Mouse (Mus musculus): ENCODE measurements at regions not wholly inside any gene's neighbourhood (a gene's known extent, or its start where the extent isn't known, plus 50 kb on each side); places are given as distances from the start of the nearest gene placed in this dataset.

DNA sequence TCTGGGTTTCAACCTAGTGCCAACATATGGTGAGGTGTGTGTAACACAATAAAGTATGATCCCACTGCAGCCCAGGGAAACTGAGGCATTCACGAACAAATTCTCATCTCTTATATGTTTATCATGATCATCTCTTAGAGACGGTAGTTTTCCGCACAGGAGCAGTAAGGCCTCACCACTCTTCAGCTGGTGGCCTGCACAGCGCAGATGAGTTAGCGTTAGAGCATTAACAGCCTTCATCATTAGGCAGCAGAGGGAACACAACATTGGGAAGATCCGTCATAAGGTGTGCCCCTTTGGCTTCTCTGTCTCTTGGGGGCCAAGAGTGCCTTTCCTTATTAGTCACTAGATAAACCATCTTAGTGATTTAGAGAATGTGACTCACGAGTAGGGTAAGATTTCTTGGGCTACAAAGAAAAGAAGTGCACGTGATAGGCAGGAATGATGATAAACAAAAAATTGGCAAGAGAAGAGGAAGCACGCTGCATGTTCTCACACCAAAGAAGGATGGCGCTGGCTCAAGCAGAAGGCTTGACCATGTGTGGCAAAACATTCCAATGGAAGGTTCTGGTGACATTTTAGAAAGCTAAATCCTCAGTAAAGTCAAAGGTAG lies 81.1 kb upstream of the Emb start:
- H3K9ac ChIP-seq (replicated peaks) = no peak overlapping the region
- no peaks in the 10 kb centered on the region for H3K9me3 ChIP-seq (ENCODE audit: low read length)
- H3K27me3 ChIP-seq (ENCODE audit: insufficient read depth, low read length) = no peaks in the 10 kb centered on the region
- H3K36me3 ChIP-seq (replicated peaks; ENCODE audit: insufficient read depth, low read length) = no peaks in the 10 kb centered on the region
- ATAC-seq (no peak), DNase-seq (no peak)
- no peak overlapping the region for H3K4me2 ChIP-seq (ENCODE audit: low read depth, low read length)
- no peak for TF ChIP-seq CTCF (IDR thresholded peaks at IDR 0.05; ENCODE audit: low read depth)
- TF ChIP-seq EP300 (IDR thresholded peaks at IDR 0.05; ENCODE audit: low read depth) = no peak
- 65% methylated on average over 10 of the region's 10 CpGs for WGBS (ENCODE audit: insufficient replicate concordance)
- no peaks in the 10 kb centered on the region for H3K4me1 ChIP-seq (ENCODE audit: insufficient read depth)
- no peak overlapping the region for H3K27ac ChIP-seq (ENCODE audit: low read depth)
- H3K4me3 ChIP-seq (ENCODE audit: low read depth, low read length) = no peak overlapping the region

DNA sequence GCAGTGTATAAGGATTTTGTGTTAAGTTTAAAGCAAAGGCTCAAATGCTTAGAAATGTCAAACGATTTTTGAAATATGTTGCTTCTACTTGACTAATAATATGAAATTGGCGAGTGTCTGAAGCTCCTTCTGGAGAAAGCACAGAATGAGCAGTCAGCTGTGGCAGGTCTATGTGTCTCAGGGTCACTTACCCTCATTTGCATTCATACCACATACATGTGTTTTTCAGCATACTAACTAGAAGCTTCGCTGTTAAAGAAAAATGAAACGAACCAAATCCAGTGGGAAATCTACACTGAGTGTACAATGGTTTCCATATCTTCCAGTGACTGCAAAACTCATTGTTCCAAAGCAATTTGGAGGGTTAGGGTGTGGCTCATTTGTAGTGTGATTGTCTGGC lies 88.7 kb upstream of the Emb start:
- no peaks in the 10 kb centered on the region for H3K4me1 ChIP-seq (ENCODE audit: insufficient read depth)
- H3K9me3 ChIP-seq (ENCODE audit: low read length) = no peaks in the 10 kb centered on the region
- H3K36me3 ChIP-seq (replicated peaks; ENCODE audit: insufficient read depth, low read length) = no peaks in the 10 kb centered on the region
- DNase-seq = no peak
- ATAC-seq = no peak
- no peak overlapping the region for H3K27ac ChIP-seq (ENCODE audit: low read depth)
- H3K9ac ChIP-seq (replicated peaks) = no peak overlapping the region
- WGBS (ENCODE audit: insufficient replicate concordance) = 74% methylated on average over 4 of the region's 4 CpGs
- no peak for TF ChIP-seq EP300 (IDR thresholded peaks at IDR 0.05; ENCODE audit: low read depth)
- no peak for TF ChIP-seq CTCF (IDR thresholded peaks at IDR 0.05; ENCODE audit: low read depth)
- no peak overlapping the region for H3K4me2 ChIP-seq (ENCODE audit: low read depth, low read length)
- H3K4me3 ChIP-seq (ENCODE audit: low read depth, low read length) = no peak overlapping the region
- no peaks in the 10 kb centered on the region for H3K27me3 ChIP-seq (ENCODE audit: insufficient read depth, low read length)

DNA sequence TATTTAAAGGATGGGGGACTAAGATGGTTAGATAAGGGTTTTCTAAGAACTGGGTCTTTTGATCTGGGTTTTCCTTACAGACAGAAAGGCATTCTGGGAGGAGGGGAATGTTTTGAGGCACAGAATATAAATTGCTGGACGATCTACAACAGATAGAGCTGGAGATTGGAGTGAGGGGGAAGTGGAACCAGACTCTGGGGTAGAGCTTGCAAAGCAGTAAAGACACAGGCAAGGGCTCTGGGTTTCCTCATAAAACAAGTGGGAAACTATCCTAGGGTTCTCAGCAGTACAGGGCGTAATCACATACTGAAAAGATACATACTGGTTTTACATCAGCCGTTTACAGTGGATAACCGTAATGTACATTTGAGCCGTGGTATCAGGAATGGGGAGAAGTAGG lies 89.5 kb upstream of the Parp8 start:
- Histone ChIP-seq H3K4me2 (ENCODE audit: low read depth, low read length) (no peak overlapping the region), H3K27ac (ENCODE audit: low read depth) (no peak overlapping the region), H3K4me1 (ENCODE audit: insufficient read depth) (no peaks in the 10 kb centered on the region), H3K36me3 (replicated peaks; ENCODE audit: insufficient read depth, low read length) (no peaks in the 10 kb centered on the region), H3K27me3 (ENCODE audit: insufficient read depth, low read length) (no peaks in the 10 kb centered on the region), H3K9me3 (ENCODE audit: low read length) (no peaks in the 10 kb centered on the region), H3K9ac (replicated peaks) (no peak overlapping the region), H3K4me3 (ENCODE audit: low read depth, low read length) (no peak overlapping the region)
- whole genome bisulfite sequencing (ENCODE audit: insufficient replicate concordance) = 79% methylated on average over 5 of the region's 5 CpGs
- no peak for DNase-seq
- ATAC-seq = no peak
- no peak for TF ChIP-seq EP300 (IDR thresholded peaks at IDR 0.05; ENCODE audit: low read depth)
- no peak for TF ChIP-seq CTCF (IDR thresholded peaks at IDR 0.05; ENCODE audit: low read depth)

DNA sequence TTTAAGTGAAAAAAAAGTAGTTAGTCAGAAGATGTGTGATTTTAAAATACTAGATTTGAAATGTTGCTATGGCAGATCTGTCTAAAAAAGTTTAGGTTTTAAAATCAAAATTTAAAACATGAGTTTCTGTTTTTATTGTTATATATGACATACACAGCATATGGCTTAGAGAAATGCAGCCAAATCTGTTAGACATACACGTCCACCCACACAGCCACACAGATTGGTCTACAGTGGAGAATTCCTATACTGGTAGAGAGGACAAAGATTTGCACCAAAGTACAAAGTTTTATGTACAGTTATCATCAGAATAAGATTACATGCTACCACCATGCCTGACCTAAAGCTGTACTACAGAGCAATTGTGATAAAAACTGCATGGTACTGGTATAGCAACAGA lies 87.1 kb upstream of the Parp8 start:
- no peak for ATAC-seq
- WGBS (ENCODE audit: insufficient replicate concordance) = 68% methylated on average over 1 of the region's 1 CpGs

DNA sequence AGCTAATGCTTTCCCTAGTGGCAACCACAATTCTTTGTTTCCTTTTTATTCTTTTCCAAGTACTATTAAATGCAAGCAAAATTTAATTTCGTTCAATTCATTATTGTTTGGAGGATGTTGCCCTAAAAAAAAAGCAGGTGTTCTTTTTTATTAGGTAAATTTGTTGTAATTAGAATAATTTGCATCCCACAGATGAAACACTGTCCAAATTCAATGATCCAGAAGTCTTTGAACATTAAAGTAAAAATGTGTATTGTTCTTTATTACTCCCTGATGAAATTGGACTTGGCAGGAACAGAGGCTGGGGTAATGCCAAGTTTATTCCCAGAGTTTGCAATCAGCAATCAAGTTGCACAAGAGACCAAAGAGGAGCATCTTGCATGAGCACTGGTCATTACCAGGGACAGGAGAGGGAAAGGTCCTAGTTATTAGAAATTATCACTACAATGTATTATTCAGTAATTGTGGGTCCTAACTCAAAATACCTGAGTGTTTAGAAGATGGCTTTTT lies 79.9 kb upstream of the Parp8 start:
- H3K9ac ChIP-seq (replicated peaks) = no peak overlapping the region
- no peak overlapping the region for H3K27ac ChIP-seq (ENCODE audit: low read depth)
- ATAC-seq (no peak), DNase-seq (no peak)
- no peak overlapping the region for H3K4me2 ChIP-seq (ENCODE audit: low read depth, low read length)
- H3K9me3 ChIP-seq (ENCODE audit: low read length) = no peaks in the 10 kb centered on the region
- no peaks in the 10 kb centered on the region for H3K4me1 ChIP-seq (ENCODE audit: insufficient read depth)
- H3K27me3 ChIP-seq (ENCODE audit: insufficient read depth, low read length) = no peaks in the 10 kb centered on the region
- no peak overlapping the region for H3K4me3 ChIP-seq (ENCODE audit: low read depth, low read length)
- WGBS (ENCODE audit: insufficient replicate concordance) = 56% methylated on average over 1 of the region's 1 CpGs
- H3K36me3 ChIP-seq (replicated peaks; ENCODE audit: insufficient read depth, low read length) = no peaks in the 10 kb centered on the region
- TF ChIP-seq EP300 (IDR thresholded peaks at IDR 0.05; ENCODE audit: low read depth) (no peak), CTCF (IDR thresholded peaks at IDR 0.05; ENCODE audit: low read depth) (no peak)

More for the DNA sequence above, 87.1 kb upstream of the Parp8 start:
- DNase-seq = no peak
- Histone ChIP-seq H3K27me3 (ENCODE audit: insufficient read depth, low read length) (no peaks in the 10 kb centered on the region), H3K36me3 (replicated peaks; ENCODE audit: insufficient read depth, low read length) (no peaks in the 10 kb centered on the region), H3K9ac (replicated peaks) (no peak overlapping the region), H3K4me3 (ENCODE audit: low read depth, low read length) (no peak overlapping the region), H3K9me3 (ENCODE audit: low read length) (no peaks in the 10 kb centered on the region), H3K4me2 (ENCODE audit: low read depth, low read length) (no peak overlapping the region), H3K27ac (ENCODE audit: low read depth) (no peak overlapping the region), H3K4me1 (ENCODE audit: insufficient read depth) (no peaks in the 10 kb centered on the region)
- no peak for TF ChIP-seq EP300 (IDR thresholded peaks at IDR 0.05; ENCODE audit: low read depth)

DNA sequence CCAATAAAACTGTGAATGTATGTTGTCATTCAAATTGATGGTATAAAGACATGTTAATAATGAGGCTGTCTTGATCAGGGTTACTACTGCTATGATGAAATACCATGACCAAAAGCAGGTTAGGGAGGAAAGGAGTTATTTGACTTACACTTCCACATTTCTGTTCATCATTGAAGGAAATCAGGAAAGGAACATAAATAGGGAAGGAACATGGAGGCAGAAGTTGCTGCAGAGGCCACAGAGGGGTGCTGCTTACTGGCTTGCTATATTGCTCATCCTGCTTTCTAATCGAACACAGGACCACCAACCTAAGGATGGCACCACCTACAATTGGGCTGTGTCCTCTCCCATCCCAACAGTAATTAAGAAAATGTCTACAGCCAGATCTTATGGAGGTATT lies 69.4 kb upstream of the Parp8 start:
- Histone ChIP-seq H3K27ac (ENCODE audit: low read depth) (no peak overlapping the region), H3K9me3 (ENCODE audit: low read length) (no peaks in the 10 kb centered on the region), H3K9ac (replicated peaks) (no peak overlapping the region), H3K4me3 (ENCODE audit: low read depth, low read length) (no peak overlapping the region), H3K27me3 (ENCODE audit: insufficient read depth, low read length) (no peaks in the 10 kb centered on the region), H3K4me2 (ENCODE audit: low read depth, low read length) (no peak overlapping the region), H3K36me3 (replicated peaks; ENCODE audit: insufficient read depth, low read length) (no peaks in the 10 kb centered on the region), H3K4me1 (ENCODE audit: insufficient read depth) (no peaks in the 10 kb centered on the region)
- ATAC-seq = no peak
- WGBS (ENCODE audit: insufficient replicate concordance) = 53% methylated on average over 1 of the region's 1 CpGs
- DNase-seq = no peak
- TF ChIP-seq EP300 (IDR thresholded peaks at IDR 0.05; ENCODE audit: low read depth) (no peak), CTCF (IDR thresholded peaks at IDR 0.05; ENCODE audit: low read depth) (no peak)

DNA sequence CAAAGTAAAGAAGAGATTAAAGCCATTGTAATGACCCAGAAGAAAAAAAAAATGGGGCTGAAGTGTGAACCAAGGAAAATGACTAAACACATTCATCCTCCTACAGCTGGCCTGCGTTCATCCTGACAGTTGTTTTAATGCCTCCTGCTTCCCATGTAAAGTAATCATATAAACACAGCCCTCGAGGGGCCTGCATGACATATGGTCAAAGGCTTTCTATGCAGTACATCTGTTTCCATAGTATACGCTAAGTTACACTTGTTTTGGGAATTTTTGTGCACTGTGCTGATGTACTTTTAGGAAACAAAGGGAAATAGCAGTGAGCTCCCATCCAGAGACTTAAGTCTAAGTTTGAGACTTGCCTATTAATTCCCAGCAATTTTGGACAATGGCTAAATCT lies 63.3 kb upstream of the Parp8 start:
- Histone ChIP-seq H3K36me3 (replicated peaks; ENCODE audit: insufficient read depth, low read length) (no peaks in the 10 kb centered on the region), H3K4me1 (ENCODE audit: insufficient read depth) (no peaks in the 10 kb centered on the region), H3K4me2 (ENCODE audit: low read depth, low read length) (no peak overlapping the region), H3K27ac (ENCODE audit: low read depth) (no peak overlapping the region), H3K9me3 (ENCODE audit: low read length) (no peaks in the 10 kb centered on the region), H3K9ac (replicated peaks) (no peak overlapping the region), H3K27me3 (ENCODE audit: insufficient read depth, low read length) (no peaks in the 10 kb centered on the region), H3K4me3 (ENCODE audit: low read depth, low read length) (no peak overlapping the region)
- DNase-seq (no peak), ATAC-seq (no peak)
- TF ChIP-seq EP300 (IDR thresholded peaks at IDR 0.05; ENCODE audit: low read depth) (no peak), CTCF (IDR thresholded peaks at IDR 0.05; ENCODE audit: low read depth) (no peak)
- 69% methylated on average over 3 of the region's 3 CpGs for WGBS (ENCODE audit: insufficient replicate concordance)
